Mouse (Mus musculus) bone marrow, adult 2 months (tissue): Measurements from ENCODE around the gene Ubqln4.
A peak's percentile ranks its signal among the peaks of the same experiment; 100 is the strongest.

Experiments used
- CTCF ChIP-seq: fragments of 200-500 bp; IDR thresholded peaks from 2 replicates; pipeline ENCODE4 v1.5.1; 2011; ENCODE audit warnings: low read length, control low read depth; ENCODE audit not compliant: control insufficient read depth, insufficient read depth
- POLR2A ChIP-seq: fragments of 200-500 bp; IDR thresholded peaks from 2 replicates; pipeline ENCODE4 v1.6.1; 2011; ENCODE audit warnings: low read depth, mild to moderate bottlenecking, control low read depth, low read length, borderline replicate concordance; ENCODE audit not compliant: control insufficient read depth

DNA sequence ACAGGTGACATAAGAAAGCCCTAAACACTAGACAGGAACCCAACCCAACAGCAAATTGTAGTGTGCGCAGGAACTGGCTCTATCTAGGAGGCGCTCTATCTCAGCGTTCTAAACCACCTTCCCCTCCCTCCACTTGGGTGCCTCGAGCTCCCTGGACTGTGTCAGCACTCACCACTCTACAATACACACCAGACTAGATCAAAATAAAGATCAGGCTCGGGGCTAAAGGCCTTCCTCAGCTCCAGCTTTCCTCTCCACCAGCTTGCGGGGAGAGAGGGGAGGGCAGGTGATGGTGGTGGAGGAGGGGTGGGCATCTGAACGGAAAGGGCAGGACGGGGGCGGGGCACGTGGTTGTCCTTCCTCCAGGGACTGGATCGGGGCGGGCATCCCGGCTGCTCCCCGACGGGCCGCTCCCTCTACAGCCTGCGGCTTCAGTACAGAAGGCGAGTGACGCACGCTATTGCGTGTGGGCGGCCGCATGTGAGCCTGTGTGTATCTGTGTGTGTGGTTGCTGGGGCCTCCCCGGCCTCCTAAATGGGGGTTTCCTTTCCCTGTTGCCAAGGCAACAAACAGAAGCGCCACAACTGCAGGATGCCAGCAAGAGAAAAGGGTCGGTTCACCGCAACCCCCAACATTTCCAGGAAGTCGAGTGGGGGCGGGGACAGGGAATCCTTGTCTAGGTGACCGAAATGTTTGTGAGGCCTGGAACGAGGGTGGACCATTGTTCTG, 43.7 kb upstream of the Ubqln4 start, which contains the start of gene Lmna:
- TF ChIP-seq CTCF, result peak; percentile 17; the same call in 1 of the 2 replicates
- TF ChIP-seq POLR2A, result no peak
